Mouse (Mus musculus) embryo, embryonic 9.5 days (tissue): ENCODE measurements around the gene Thtpa.

Source experiments
- DNase-seq: peaks from one replicate; pipeline ENCODE4 v3.0.0-alpha.2; 2017; ENCODE audit errors: extremely low spot score

Gene Thtpa

GRCm38 (mm10) chr14:55077481-55078365 is 16.9 kb upstream of the Thtpa start:
- no peak for DNase-seq

- peak; percentile 55 for DNase-seq
Observed at GRCm38 (mm10) chr14:55078366-55078989, 16.1 kb upstream of the Thtpa start.

GRCm38 (mm10) chr14:55079214-55079970 is 15.2 kb upstream of the Thtpa start:
- DNase-seq = peak; percentile 87

GRCm38 (mm10) chr14:55081105-55081504 is 13.5 kb upstream of the Thtpa start:
- no peak for DNase-seq

GRCm38 (mm10) chr14:55083481-55083880 is 11.1 kb upstream of the Thtpa start:
- DNase-seq = no peak

GRCm38 (mm10) chr14:55085324-55086008 is 9.1 kb upstream of the Thtpa start:
- DNase-seq = no peak

- DNase-seq = no peak
Observed at GRCm38 (mm10) chr14:55086009-55086514, 8.5 kb upstream of the Thtpa start.

- DNase-seq = no peak
Observed at GRCm38 (mm10) chr14:55089199-55089947, 5.2 kb upstream of the Thtpa start.

- DNase-seq = peak; percentile 67
Observed at GRCm38 (mm10) chr14:55091209-55091865, 3.2 kb upstream of the Thtpa start.

GRCm38 (mm10) chr14:55092011-55092577 is 2.5 kb upstream of the Thtpa start, which contains the start of gene Zfhx2:
Gene Zfhx2, minus strand, starts transcription at chr14:55092324.
- peak; percentile 94 for DNase-seq

- DNase-seq = no peak
Observed at GRCm38 (mm10) chr14:55093927-55094326, 657 bp upstream of the Thtpa start.

- DNase-seq = no peak
Observed at GRCm38 (mm10) chr14:55095263-55095662, 679 bp downstream of the Thtpa start.

- no peak for DNase-seq
Observed at GRCm38 (mm10) chr14:55095671-55096070, 1.1 kb downstream of the Thtpa start.

- DNase-seq = no peak
Observed at GRCm38 (mm10) chr14:55096573-55097087, 2.0 kb downstream of the Thtpa start.

GRCm38 (mm10) chr14:55097646-55098045 is 3.1 kb downstream of the Thtpa start:
- no peak for DNase-seq

- DNase-seq = no peak
Observed at GRCm38 (mm10) chr14:55098067-55098466, 3.5 kb downstream of the Thtpa start.

GRCm38 (mm10) chr14:55101592-55101991 is 7.0 kb downstream of the Thtpa start:
- DNase-seq = no peak

- no peak for DNase-seq
Observed at GRCm38 (mm10) chr14:55102253-55102785, 7.7 kb downstream of the Thtpa start.

GRCm38 (mm10) chr14:55104365-55104764 is 9.8 kb downstream of the Thtpa start:
- DNase-seq = no peak
